In the genomic region with DNA sequence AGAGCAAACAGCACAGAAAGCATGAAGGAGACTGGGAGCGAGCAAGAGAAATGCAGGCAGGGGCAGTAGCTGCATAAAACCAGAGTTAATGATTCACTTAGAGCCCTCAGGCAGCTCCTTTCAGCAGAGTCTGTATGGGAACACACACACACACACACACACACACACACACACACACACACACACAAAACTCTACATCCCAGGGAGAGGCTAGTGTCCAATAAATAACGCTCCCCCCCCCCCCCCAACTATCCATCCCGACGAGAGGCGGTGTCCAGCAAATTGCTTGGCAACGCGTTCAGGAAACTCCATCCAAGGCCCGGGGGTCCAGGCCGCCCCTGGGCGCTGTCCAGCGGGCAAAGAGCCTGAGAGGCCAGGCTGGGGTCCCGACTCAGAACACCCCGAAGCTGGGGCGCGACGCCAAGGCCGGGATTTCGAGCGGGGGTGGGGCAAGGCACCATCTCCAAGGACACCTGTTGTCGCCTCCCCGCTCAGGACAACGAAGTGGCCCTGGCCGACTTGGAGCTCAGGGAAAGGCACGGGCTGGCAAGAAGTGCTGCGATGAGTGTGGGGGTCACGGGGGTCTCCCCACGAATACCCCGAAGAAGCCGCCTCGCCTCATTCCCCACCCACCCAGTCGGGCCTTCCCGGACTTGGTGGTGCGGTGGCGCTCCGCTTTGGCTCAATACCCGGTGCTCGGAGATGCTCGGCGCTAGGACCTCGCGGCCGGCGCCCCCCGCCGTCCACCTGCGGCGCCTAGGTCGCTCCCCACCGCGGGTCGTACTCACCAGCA, we compare ENCODE assay signal across 8 mouse cellular contexts. TPM values are rescaled to one million over a fixed set of nuclear protein-coding genes. Genes with fewer than 3 reads are reported as not detected.
DNase-seq lines count a peak whose midpoint lies in the region; ATAC-seq and TF ChIP-seq lines count a peak whose summit lies in the region.

No protein-coding gene starts in this region.

- H3K4me1 ChIP-seq in cortical plate, adult 2 months (ENCODE audit: control insufficient read depth, insufficient read depth, low read length), result no peaks in the 10 kb centered on the region
- H3K4me1 ChIP-seq in intestine, embryonic 14.5 days (replicated peaks; ENCODE audit: control insufficient read depth, insufficient read depth, low read length), result no peaks in the 10 kb centered on the region
- peaks cover 3% of the 10 kb centered on the region; the same call in 1 of the 2 replicates for H3K4me1 ChIP-seq in limb, embryonic 14.5 days (ENCODE audit: control insufficient read depth, insufficient read depth, low read length)
- peaks cover 12% of the 10 kb centered on the region for H3K4me1 ChIP-seq in midbrain, embryonic 15.5 days

- H3K4me3 ChIP-seq in cortical plate, adult 2 months (ENCODE audit: insufficient read depth, low read length), result peak overlapping the region; percentile 41
- H3K4me3 ChIP-seq in intestine, embryonic 14.5 days (ENCODE audit: low read depth, low read length), result peak overlapping the region; percentile 68
- H3K4me3 ChIP-seq in limb, embryonic 14.5 days (replicated peaks; ENCODE audit: low read length), result peak overlapping the region; percentile 63
- H3K4me3 ChIP-seq in midbrain, embryonic 15.5 days, result peak overlapping the region; percentile 85

- ATAC-seq in intestine, embryonic 14.5 days (replicated peaks; ENCODE audit: low FRiP score, low TSS enrichment, low read depth), result peak; percentile 86
- ATAC-seq in limb, embryonic 14.5 days (ENCODE audit: low FRiP score, low read depth), result peak; percentile 79
- peak; percentile 89 for ATAC-seq in midbrain, embryonic 15.5 days (replicated peaks)

- peak overlapping the region; percentile 40 for H3K9ac ChIP-seq in intestine, embryonic 14.5 days (ENCODE audit: low read length)
- H3K9ac ChIP-seq in limb, embryonic 14.5 days (ENCODE audit: low read depth, low read length, severe bottlenecking), result peak overlapping the region; percentile 51
- H3K9ac ChIP-seq in midbrain, embryonic 15.5 days, result peak overlapping the region; percentile 54

- H3K36me3 ChIP-seq in intestine, embryonic 14.5 days (ENCODE audit: control insufficient read depth, insufficient read depth, low read length), result no peaks in the 10 kb centered on the region
- no peaks in the 10 kb centered on the region for H3K36me3 ChIP-seq in limb, embryonic 14.5 days (ENCODE audit: control insufficient read depth, insufficient read depth, low read length)
- H3K36me3 ChIP-seq in midbrain, embryonic 15.5 days (replicated peaks), result no peaks in the 10 kb centered on the region

- 0% methylated on average over 40 of the region's 51 CpGs for WGBS in intestine, embryonic 14.5 days
- WGBS in limb, embryonic 14.5 days, result 1% methylated on average over 32 of the region's 51 CpGs
- WGBS in midbrain, embryonic 15.5 days, result under 1% methylated on average over 51 of the region's 51 CpGs

- TF ChIP-seq POLR2A in cortical plate, adult 2 months (IDR thresholded peaks at IDR 0.05; ENCODE audit: extremely low read depth, insufficient read depth, low read length), result no peak
- no peak for TF ChIP-seq POLR2A in limb, embryonic 14.5 days (IDR thresholded peaks at IDR 0.05; ENCODE audit: borderline replicate concordance, extremely low read depth, insufficient read depth, insufficient read length)

- no peak for TF ChIP-seq CTCF in cortical plate, adult 2 months (IDR thresholded peaks at IDR 0.05; ENCODE audit: extremely low read depth, insufficient read depth, low read length)

- DNase-seq in retina, postnatal 1 day, result peak; percentile 67
- DNase-seq in retina, embryonic 14.5 days (ENCODE audit: low spot score), result no peak
- peak; percentile 63 for DNase-seq in gastrocnemius, postnatal 25 days
- DNase-seq in intestine, embryonic 14.5 days (ENCODE audit: low spot score), result peak; percentile 83
- peak; percentile 33 for DNase-seq in limb, embryonic 14.5 days (ENCODE audit: low spot score)
- peak; percentile 77 for DNase-seq in testis, postnatal 10 days (ENCODE audit: low spot score)

- H3K27me3 ChIP-seq in intestine, embryonic 14.5 days (replicated peaks; ENCODE audit: control insufficient read depth, insufficient read depth, low read length), result no peaks in the 10 kb centered on the region
- H3K27me3 ChIP-seq in limb, embryonic 14.5 days (ENCODE audit: control insufficient read depth, insufficient read depth, low read length), result no peaks in the 10 kb centered on the region
- no peaks in the 10 kb centered on the region for H3K27me3 ChIP-seq in midbrain, embryonic 15.5 days (replicated peaks)

- H3K9me3 ChIP-seq in intestine, embryonic 14.5 days (ENCODE audit: control insufficient read depth, low read length), result no peaks in the 10 kb centered on the region
- H3K9me3 ChIP-seq in limb, embryonic 14.5 days (ENCODE audit: control insufficient read depth, low read length), result no peaks in the 10 kb centered on the region
- no peaks in the 10 kb centered on the region for H3K9me3 ChIP-seq in midbrain, embryonic 15.5 days

- H3K27ac ChIP-seq in cortical plate, adult 2 months (ENCODE audit: insufficient read depth, low read length), result peak overlapping the region; percentile 75
- H3K27ac ChIP-seq in intestine, embryonic 14.5 days (ENCODE audit: low read depth), result no peak overlapping the region
- no peak overlapping the region for H3K27ac ChIP-seq in limb, embryonic 14.5 days (replicated peaks; ENCODE audit: low read depth, low read length)
- H3K27ac ChIP-seq in midbrain, embryonic 15.5 days, result peak overlapping the region; percentile 62

- H3K4me2 ChIP-seq in intestine, embryonic 14.5 days (ENCODE audit: low read length), result peak overlapping the region; percentile 98
- H3K4me2 ChIP-seq in limb, embryonic 14.5 days (replicated peaks; ENCODE audit: low read depth, low read length, severe bottlenecking), result peak overlapping the region; percentile 98
- peak overlapping the region; percentile 99 for H3K4me2 ChIP-seq in midbrain, embryonic 15.5 days

RNA-seq across cellular contexts. Expression of gene Ston2, which starts 9.8 kb away (rescaled TPM):
- polyA plus RNA-seq in cortical plate, adult 2 months (2012; rRNA removed), result 11.3 and 11.6 TPM in 2 replicates
- 10 to 100 TPM; 37.9 to 46.2 TPM for total RNA-seq in gastrocnemius, postnatal 25 days (2021)
- 7.3 and 8.3 TPM in 2 replicates for polyA plus RNA-seq in intestine, embryonic 14.5 days (2014; fragmentation: Nextera tagmentation; extraction: Ambion mirVana)
- polyA plus RNA-seq in limb, embryonic 14.5 days (2012; rRNA removed), result 9.9 and 10.4 TPM in 2 replicates
- polyA plus RNA-seq in limb, embryonic 14.5 days (2014; fragmentation: Nextera tagmentation; extraction: Ambion mirVana), result 9.6 and 10.8 TPM in 2 replicates
- polyA plus RNA-seq in midbrain, embryonic 15.5 days (2015; fragmentation: Nextera tagmentation; extraction: Ambion mirVana), result 5.5 and 6.8 TPM in 2 replicates

Comparison
In these comparisons a context has a peak if more than half of its experiments do, and no peak if none do; other contexts are left out.
1. H3K27ac ChIP-seq: peak in cortical plate, adult 2 months (single experiment) and midbrain, embryonic 15.5 days (single experiment); none in intestine, embryonic 14.5 days (single experiment) and limb, embryonic 14.5 days (single experiment).
2. Peak in every context shown above with its lines, with median percentiles within 50 percentile points of each other: H3K4me3 ChIP-seq, ATAC-seq, H3K4me2 ChIP-seq and H3K9ac ChIP-seq.